Mouse (Mus musculus): ENCODE data around the gene Mff. TPM values are rescaled to one million over a fixed set of nuclear protein-coding genes. Genes with fewer than 3 reads are reported as not detected.

Mff gene
- polyA plus RNA-seq, 1 experiment from 2014 or later = 218 TPM

GRCm38 (mm10) chr1:82795702-82796443 lies 71.2 kb downstream of the Mff start:
- H3K27me3 ChIP-seq = no peaks in the 10 kb centered on the region
- no peak overlapping the region for H3K4me3 ChIP-seq
- ATAC-seq (ENCODE audit: insufficient number of reproducible peaks, insufficient read depth, low FRiP score, low TSS enrichment) = no peak
- 73% methylated on average over 18 of the region's 18 CpGs for WGBS
- no peaks in the 10 kb centered on the region for H3K9me3 ChIP-seq
- no peak overlapping the region for H3K9ac ChIP-seq
- H3K4me1 ChIP-seq = no peaks in the 10 kb centered on the region
- no peak overlapping the region for H3K4me2 ChIP-seq (replicated peaks)
- no peak overlapping the region for H3K27ac ChIP-seq
- H3K36me3 ChIP-seq = no peaks in the 10 kb centered on the region

GRCm38 (mm10) chr1:82797088-82797487 lies 72.4 kb downstream of the Mff start:
- no peak for ATAC-seq (ENCODE audit: insufficient number of reproducible peaks, insufficient read depth, low FRiP score, low TSS enrichment)
- Histone ChIP-seq H3K4me3 (no peak overlapping the region), H3K36me3 (no peaks in the 10 kb centered on the region), H3K9ac (no peak overlapping the region), H3K27me3 (no peaks in the 10 kb centered on the region), H3K9me3 (no peaks in the 10 kb centered on the region), H3K4me2 (replicated peaks) (no peak overlapping the region), H3K4me1 (no peaks in the 10 kb centered on the region), H3K27ac (no peak overlapping the region)
- WGBS = 89% methylated on average over 4 of the region's 4 CpGs

- 83% methylated on average over 5 of the region's 5 CpGs for WGBS
- ATAC-seq (ENCODE audit: insufficient number of reproducible peaks, insufficient read depth, low FRiP score, low TSS enrichment) = no peak
- no peaks in the 10 kb centered on the region for H3K9me3 ChIP-seq
- no peak overlapping the region for H3K4me2 ChIP-seq (replicated peaks)
- H3K27me3 ChIP-seq = no peaks in the 10 kb centered on the region
- no peak overlapping the region for H3K27ac ChIP-seq
- H3K4me1 ChIP-seq = no peaks in the 10 kb centered on the region
- H3K9ac ChIP-seq = no peak overlapping the region
- no peaks in the 10 kb centered on the region for H3K36me3 ChIP-seq
- no peak overlapping the region for H3K4me3 ChIP-seq
Observed at GRCm38 (mm10) chr1:82798304-82798703, 73.6 kb downstream of the Mff start.

GRCm38 (mm10) chr1:82798922-82799321 lies 74.2 kb downstream of the Mff start:
- no peak for ATAC-seq (ENCODE audit: insufficient number of reproducible peaks, insufficient read depth, low FRiP score, low TSS enrichment)
- Histone ChIP-seq H3K4me2 (replicated peaks) (no peak overlapping the region), H3K27me3 (no peaks in the 10 kb centered on the region), H3K4me3 (no peak overlapping the region), H3K4me1 (no peaks in the 10 kb centered on the region), H3K9ac (no peak overlapping the region), H3K9me3 (no peaks in the 10 kb centered on the region), H3K36me3 (no peaks in the 10 kb centered on the region), H3K27ac (no peak overlapping the region)
- 76% methylated on average over 4 of the region's 4 CpGs for WGBS

- H3K36me3 ChIP-seq = no peaks in the 10 kb centered on the region
- no peak for ATAC-seq (ENCODE audit: insufficient number of reproducible peaks, insufficient read depth, low FRiP score, low TSS enrichment)
- no peaks in the 10 kb centered on the region for H3K9me3 ChIP-seq
- H3K4me3 ChIP-seq = no peak overlapping the region
- no peaks in the 10 kb centered on the region for H3K27me3 ChIP-seq
- H3K27ac ChIP-seq = no peak overlapping the region
- no peak overlapping the region for H3K4me2 ChIP-seq (replicated peaks)
- 85% methylated on average over 12 of the region's 12 CpGs for WGBS
- no peaks in the 10 kb centered on the region for H3K4me1 ChIP-seq
- H3K9ac ChIP-seq = no peak overlapping the region
Observed at GRCm38 (mm10) chr1:82801105-82801783, 76.6 kb downstream of the Mff start.

Other genes starting within 250 kb of the Mff start
- gene Col4a4, start 138.0 kb upstream of the Mff start, polyA plus RNA-seq (2016; fragmentation: Nextera tagmentation; extraction: Ambion mirVana) = 0.14 and 0.19 TPM in 2 replicates
- 0.12 and 0.14 TPM in 2 replicates for gene Col4a3, start 138.0 kb upstream of the Mff start, polyA plus RNA-seq (2016; fragmentation: Nextera tagmentation; extraction: Ambion mirVana)
- gene Tm4sf20, start 43.6 kb downstream of the Mff start, polyA plus RNA-seq (2016; fragmentation: Nextera tagmentation; extraction: Ambion mirVana) = not detected in 2 replicates
- not detected in 2 replicates for gene Gm47791, start 46.4 kb downstream of the Mff start, polyA plus RNA-seq (2016; fragmentation: Nextera tagmentation; extraction: Ambion mirVana)
- gene Agfg1, start 114.6 kb downstream of the Mff start, polyA plus RNA-seq (2016; fragmentation: Nextera tagmentation; extraction: Ambion mirVana) = 38.9 and 39.5 TPM in 2 replicates
- 0.39 TPM in 1 of 2 replicates, not detected in the other for gene A030005L19Rik, start 188.4 kb downstream of the Mff start, polyA plus RNA-seq (2016; fragmentation: Nextera tagmentation; extraction: Ambion mirVana)
- not detected in 2 replicates for gene A030014E15Rik, start 200.0 kb downstream of the Mff start, polyA plus RNA-seq (2016; fragmentation: Nextera tagmentation; extraction: Ambion mirVana)
- not detected in 2 replicates for gene Gm6217, start 206.5 kb downstream of the Mff start, polyA plus RNA-seq (2016; fragmentation: Nextera tagmentation; extraction: Ambion mirVana)
- gene A030003K21Rik, start 218.5 kb downstream of the Mff start, polyA plus RNA-seq (2016; fragmentation: Nextera tagmentation; extraction: Ambion mirVana) = not detected in 2 replicates
- not detected in 2 replicates for gene Gm7544, start 231.1 kb downstream of the Mff start, polyA plus RNA-seq (2016; fragmentation: Nextera tagmentation; extraction: Ambion mirVana)
- gene Gm47955, start 235.4 kb downstream of the Mff start, polyA plus RNA-seq (2016; fragmentation: Nextera tagmentation; extraction: Ambion mirVana) = not detected in 2 replicates

Measured in embryonic facial prominence, embryonic 12.5 days (tissue).